Mouse (Mus musculus) testis, postnatal 14 days (tissue): Measurements from ENCODE around the gene B3galnt2.
A peak's percentile ranks its signal among the peaks of the same experiment; 100 is the strongest.
"Not testable (repeated sequence)": the region's sequence is repeated elsewhere in the genome, so short reads cannot be mapped to it uniquely, and the experiment has no call there.

Experiments
- DNase-seq: peaks from one replicate; pipeline ENCODE4 v3.0.0; 2021; ENCODE audit warnings: low spot score

Gene B3galnt2

DNA sequence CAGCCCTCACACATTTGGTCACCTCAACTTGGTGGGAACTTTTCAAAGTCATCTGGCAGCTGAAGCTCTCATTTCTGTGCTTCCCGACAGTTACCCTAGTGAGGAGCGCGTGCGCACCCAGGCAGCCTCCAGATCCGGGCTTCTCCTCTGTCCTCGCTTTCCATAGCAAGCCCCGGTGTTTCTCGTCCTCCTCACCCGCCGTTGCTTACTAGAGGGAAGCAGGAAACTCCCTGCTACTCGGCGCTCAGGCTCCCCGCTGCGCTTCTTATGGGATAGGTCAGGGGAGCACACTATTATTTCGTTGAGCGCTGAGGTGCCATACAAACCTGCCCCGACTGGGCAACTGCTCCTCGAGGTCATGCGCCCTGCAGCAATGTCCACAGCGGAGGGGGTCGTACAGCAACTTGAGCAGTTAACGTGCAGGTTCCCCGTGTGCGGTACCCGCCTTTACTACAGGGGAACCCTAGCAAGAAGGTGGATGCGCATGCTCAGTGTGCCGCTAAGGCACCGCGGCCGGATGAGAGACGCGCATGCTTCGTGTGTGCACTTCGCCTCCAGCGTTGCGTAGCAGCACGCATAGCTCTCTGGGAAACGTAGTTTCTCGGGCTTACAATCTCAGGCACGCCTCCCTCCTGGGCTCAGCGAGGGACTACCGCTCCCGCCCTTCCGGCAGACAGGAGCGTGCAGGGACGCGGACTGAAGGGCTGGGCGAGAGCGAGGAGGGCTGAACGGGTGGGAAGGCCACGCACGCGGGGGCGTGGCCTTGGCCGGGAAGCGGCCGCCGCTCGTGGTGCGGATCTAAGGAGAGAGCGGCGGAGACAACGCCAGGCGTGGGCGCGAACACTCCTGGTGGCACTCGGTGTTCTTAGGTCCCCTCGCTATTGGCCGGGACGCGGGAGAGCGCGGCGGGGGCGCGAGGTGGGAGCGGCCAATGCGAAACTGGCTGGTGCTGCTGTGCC lies at the start of gene B3galnt2:
Gene B3galnt2 (plus strand): TSS at position 596 of the 959 bp plus-strand sequence.
- peak; percentile 98 for DNase-seq

- no peak for DNase-seq
Observed at GRCm38 (mm10) chr13:13911341-13911740, 42.9 kb upstream of the B3galnt2 start.

GRCm38 (mm10) chr13:13919396-13919795 lies 34.9 kb upstream of the B3galnt2 start:
- DNase-seq = no peak

DNA sequence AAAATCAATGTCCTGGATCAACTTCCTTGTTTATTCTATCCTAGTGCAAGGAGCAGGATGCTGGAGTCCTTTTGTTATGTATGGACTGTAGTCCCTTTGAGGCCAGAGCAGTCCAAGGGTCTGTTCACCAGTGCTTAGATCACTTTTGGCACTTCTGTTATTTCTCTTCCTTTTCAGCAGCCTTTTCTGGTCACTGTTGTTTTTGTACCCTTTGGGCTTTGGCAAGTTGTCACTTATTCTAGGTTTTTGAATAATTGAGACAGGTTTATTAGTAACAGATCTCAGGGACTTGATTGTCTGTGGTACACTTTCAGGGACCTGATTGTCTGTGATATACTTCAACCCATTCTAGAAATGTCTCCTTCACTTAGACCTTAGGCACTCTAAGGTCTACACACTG lies 31.7 kb upstream of the B3galnt2 start:
- DNase-seq = no peak

DNA sequence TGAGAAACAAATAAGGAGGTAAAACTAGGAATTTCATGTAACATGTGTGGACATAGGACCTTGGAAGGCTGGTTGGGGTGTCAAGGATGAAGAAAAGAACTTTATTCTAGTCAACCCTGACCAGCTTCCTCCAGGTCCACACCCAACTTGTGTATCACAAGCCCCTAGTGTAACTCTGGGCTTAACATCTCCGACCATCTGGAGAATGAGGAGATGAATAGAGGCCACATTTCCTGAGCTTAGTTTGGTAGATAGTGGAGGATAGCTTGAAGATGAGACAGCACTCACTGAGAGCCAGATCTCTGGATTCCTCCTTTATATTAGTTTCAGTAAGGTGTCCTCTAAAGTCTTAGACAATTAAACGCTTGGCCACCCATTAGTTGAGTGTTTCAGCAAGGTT lies 24.3 kb upstream of the B3galnt2 start:
- DNase-seq = no peak

DNA sequence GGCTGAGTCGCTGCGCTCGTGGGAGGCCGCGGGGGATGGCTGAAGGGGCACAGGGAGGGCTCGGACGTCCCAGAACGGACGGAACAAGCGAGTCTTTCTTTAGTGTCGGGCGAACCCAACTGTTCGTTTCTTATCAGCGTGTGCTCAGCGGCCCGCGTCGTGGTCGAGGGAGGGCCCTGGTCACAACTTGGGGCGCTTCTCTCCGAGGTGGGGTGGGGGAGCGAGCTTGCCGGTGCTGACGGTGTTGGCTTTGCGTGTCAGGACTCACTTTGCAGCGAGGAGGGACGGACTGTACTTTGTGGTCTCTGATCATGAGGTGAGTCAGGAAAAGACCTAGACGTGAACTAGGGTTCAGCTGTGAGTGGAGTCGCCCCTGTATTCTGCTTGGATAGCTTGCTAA lies 662 bp downstream of the B3galnt2 start:
- DNase-seq = peak; percentile 64

DNA sequence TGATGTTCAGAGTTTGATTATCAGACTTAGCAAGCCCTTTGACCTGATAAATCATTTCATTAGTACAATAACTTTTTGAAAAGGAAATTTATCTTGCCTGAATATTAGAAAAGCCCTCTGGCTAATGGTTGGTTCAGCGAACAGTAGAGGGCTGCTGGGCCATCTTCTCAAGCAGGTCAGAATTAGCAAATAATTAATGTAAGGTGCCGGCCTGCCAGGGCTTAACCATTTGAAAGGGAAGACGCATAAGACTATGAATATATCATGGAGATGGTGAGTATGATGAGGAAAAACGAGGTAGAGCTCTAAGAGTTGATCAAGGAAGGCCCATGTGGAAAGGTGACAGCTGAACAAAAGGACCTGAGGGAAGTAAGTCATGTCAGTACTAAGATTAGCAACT lies 2.4 kb downstream of the B3galnt2 start:
- no peak for DNase-seq

GRCm38 (mm10) chr13:13960211-13960610 lies 5.9 kb downstream of the B3galnt2 start:
- no peak for DNase-seq

DNA sequence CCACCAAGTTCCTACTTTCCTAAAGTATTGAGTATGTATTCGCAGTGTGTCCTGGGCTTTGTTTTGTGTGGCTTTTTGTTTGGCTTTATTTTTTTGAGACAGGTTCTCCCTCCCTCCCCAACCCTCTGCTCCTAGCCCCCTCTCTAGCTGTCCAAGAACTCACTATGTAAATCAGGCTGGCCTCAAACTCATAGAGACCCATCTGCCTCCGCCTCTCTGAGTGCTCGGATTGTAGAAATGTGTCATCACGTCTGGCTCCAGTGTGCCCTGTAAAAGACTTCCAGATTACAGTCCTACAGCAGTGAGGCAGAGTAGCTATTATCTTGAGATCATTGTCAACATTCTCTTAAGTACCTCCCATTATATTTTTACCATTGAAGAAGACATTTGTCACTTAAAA lies 6.8 kb downstream of the B3galnt2 start:
- no peak for DNase-seq

DNA sequence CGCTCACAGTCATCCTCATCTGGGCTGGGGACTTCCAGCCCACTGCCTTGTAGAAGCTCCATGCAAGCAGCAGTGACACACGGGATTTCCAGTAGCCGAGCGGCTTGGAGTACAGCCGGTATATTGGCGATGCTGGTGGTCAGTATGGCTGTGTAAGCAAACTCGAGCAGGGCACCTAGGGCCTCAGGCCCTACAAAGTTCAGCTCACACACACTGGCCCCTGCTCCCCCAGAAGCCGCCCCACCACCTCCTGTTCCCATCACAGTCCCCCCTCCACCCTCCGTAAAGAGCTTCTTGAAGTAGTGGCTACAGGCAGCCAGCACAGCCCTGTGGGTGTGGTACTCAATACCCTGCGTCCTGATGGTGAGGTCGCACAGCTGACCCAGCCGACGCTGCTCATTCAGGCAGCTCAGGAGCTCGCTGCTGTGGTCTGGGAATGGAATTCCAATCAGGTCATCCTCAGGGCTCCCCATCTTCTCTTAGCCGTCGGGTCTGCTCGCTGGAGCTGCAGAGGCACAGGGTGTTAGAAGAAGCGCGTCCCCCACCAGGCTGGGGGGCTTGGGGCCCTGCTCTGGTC lies 11.2 kb downstream of the B3galnt2 start:
- no peak for DNase-seq

DNA sequence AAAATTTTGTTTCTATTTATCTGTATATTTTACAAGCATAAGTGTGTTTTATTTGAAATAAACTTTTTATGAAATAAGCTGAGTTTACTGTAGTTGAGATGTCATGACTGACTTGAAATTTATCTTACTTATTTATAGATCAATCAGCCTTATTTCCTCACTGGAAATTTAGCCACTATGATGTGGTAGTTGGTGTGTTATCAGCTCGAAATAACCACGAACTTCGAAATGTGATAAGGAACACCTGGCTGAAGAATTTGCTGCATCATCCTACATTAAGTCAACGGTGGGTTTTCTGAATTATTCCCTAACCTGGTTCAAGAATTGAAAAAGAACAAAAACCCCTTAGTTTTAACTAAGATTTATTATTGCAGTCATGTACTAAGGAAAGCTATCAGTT lies 11.9 kb downstream of the B3galnt2 start:
- DNase-seq = no peak

DNA sequence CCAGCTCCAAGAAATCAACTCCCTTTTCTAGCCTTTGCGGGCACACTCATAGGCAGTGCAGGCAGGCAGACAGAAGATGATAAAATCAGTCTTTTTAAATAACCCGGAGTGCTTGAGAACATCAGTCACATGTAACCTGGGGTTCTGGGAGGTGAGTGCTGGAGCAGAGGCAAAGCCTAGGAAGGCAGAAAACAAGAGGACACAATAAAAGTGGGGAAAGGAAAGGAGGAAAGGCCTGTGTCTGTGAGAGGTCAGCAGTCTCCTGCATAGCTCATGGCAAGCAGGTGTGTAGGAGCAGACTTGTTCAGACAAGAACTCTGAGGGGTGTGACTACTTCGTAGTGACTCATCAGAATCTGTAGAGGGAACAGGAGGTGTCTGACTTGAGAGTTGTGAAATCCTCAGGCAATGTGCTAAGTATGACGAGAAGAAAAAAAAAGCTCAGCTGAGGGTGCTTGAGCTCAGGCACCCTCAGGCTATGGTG lies 14.4 kb downstream of the B3galnt2 start:
- DNase-seq = no peak

DNA sequence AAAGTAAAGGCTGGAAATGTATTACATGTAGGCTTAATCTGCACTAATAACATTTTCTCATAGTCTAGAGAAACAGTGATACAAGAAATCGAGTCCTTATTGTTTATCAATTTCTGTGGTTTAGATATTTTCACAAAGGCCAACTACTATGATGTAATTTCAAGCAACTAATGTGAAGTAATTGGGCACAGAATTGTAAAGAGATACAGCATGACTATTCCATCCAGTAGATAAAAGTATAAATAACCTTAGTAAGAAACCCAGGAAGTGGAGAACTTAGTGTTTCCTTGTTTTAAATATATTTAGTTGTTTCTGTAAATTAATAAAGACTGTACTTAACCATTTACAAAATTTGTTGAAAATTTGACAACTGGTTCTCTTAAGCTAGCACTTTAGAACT lies 15.5 kb downstream of the B3galnt2 start:
- no peak for DNase-seq

DNA sequence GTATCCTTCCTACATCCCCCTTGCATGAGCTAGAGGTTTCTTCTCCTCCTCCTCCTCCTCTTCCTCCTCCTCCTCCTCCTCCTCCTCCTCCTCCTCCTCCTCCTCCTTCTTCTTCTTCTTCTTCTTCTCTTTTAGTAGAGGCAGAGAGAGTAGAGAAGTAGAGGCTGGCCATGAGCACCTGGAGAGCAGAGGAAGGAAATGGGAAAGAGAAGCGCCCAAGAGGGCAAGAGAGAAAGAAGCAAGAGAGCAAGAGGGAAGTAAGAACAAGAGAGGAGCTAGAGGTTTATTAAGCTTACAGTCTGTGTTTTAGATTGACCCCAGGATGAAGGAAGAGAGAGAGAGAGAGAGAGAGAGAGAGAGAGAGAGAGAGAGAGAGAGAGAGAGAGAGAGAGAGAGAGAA lies 27.6 kb downstream of the B3galnt2 start:
- not testable (repeated sequence) for DNase-seq

- no peak for DNase-seq
Observed at GRCm38 (mm10) chr13:13983523-13983922, 29.3 kb downstream of the B3galnt2 start.

- DNase-seq = no peak
Observed at GRCm38 (mm10) chr13:13989135-13989534, 34.9 kb downstream of the B3galnt2 start.

GRCm38 (mm10) chr13:13990391-13990790 lies 36.1 kb downstream of the B3galnt2 start:
- DNase-seq = no peak

GRCm38 (mm10) chr13:13993041-13993440 lies 38.8 kb downstream of the B3galnt2 start:
- DNase-seq = no peak

DNA sequence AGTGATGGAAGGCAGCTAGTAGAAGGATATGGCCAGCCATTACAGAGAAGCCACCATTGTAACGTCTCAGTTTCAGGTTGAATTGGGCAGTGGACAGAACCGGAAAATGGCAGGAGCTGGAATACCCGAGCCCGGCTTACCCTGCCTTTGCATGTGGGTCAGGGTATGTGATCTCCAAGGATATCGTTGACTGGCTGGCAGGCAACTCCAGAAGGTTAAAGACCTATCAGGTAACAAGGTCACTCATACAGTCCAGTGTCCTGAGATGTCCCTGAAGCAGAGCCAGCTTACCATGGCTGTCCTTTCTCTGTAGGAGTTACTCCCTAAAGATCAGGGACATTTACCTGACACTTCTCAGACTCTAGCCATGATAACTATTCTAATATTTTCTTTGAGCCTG lies 40.8 kb downstream of the B3galnt2 start:
- DNase-seq = no peak

DNA sequence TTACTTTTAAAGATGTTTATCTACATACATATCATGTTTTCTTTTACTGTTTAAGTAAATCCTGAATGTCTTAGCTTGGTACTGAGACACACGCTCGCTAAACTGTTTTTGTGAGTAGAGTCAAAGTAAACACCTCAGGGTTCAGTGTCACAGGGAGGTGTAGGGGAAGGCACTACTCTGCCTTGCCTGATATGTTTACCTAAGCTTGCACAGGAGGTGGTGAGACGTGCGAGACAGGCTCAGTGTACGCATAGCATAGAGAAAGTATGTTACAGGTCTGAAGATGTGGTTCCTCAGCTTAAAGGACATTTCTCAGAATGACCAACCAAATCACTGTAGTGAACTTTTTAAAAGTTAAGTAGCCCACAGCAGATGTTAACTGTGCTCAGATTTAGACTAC lies 43.2 kb downstream of the B3galnt2 start:
- DNase-seq = no peak

- DNase-seq = no peak
Observed at GRCm38 (mm10) chr13:14002706-14003105, 48.4 kb downstream of the B3galnt2 start.

- no peak for DNase-seq
Observed at GRCm38 (mm10) chr13:14004086-14004485, 49.8 kb downstream of the B3galnt2 start.

- no peak for DNase-seq
Observed at GRCm38 (mm10) chr13:14004999-14005398, 50.7 kb downstream of the B3galnt2 start.
